Mouse (Mus musculus) heart, adult 2 months (tissue): ENCODE results near the gene AI182371. TPM values are rescaled to one million over a fixed set of nuclear protein-coding genes. Genes with fewer than 3 reads are reported as not detected.

Source experiments
- DNase-seq, 2 experiments: peaks; one replicate each; pipeline ENCODE4 v3.0.0; 2021
- H3K27ac ChIP-seq: fragments of 200-600 bp; 2 replicates; pipeline ENCODE4 v1.8.1; 2022
- H3K27me3 ChIP-seq: fragments of 200-500 bp; 2 replicates; pipeline ENCODE4 v1.6.1; 2012; ENCODE audit warnings: mild to moderate bottlenecking, low read length, inconsistent platforms, mixed read lengths; ENCODE audit not compliant: control insufficient read depth, insufficient read depth
- H3K36me3 ChIP-seq: fragments of 200-500 bp; 2 replicates; pipeline ENCODE4 v1.6.1; 2012; ENCODE audit warnings: low read length, inconsistent platforms; ENCODE audit not compliant: control insufficient read depth, insufficient read depth
- H3K4me1 ChIP-seq: fragments of 200-500 bp; 2 replicates; pipeline ENCODE4 v1.6.1; 2011; ENCODE audit warnings: low read length; ENCODE audit not compliant: control insufficient read depth, insufficient read depth
- H3K4me3 ChIP-seq: fragments of 200-600 bp; 2 replicates; pipeline ENCODE4 v1.8.1; 2022
- H3K79me2 ChIP-seq: fragments of 200-500 bp; replicated peaks from 2 replicates; pipeline ENCODE4 v1.6.1; 2012; ENCODE audit warnings: mild to moderate bottlenecking, inconsistent platforms, low read length, moderate library complexity, mixed read lengths; ENCODE audit not compliant: control insufficient read depth, insufficient read depth
- H3K9ac ChIP-seq: fragments of 200-500 bp; 2 replicates; pipeline ENCODE4 v1.6.1; 2012; ENCODE audit warnings: low read depth, mild to moderate bottlenecking, control low read depth, inconsistent platforms, low read length, mixed read lengths
- CTCF ChIP-seq: fragments of 200-600 bp; IDR thresholded peaks from 2 replicates; pipeline ENCODE4 v1.8.1; 2022; ENCODE audit warnings: antibody characterized with exemption, mild to moderate bottlenecking, moderate library complexity
- EP300 ChIP-seq: fragments of 200-500 bp; IDR thresholded peaks from 2 replicates; pipeline ENCODE4 v1.6.1; 2011; ENCODE audit warnings: low read depth, low read length, control low read depth; ENCODE audit not compliant: insufficient read depth
- POLR2A ChIP-seq: fragments of 200-500 bp; IDR thresholded peaks from 2 replicates; pipeline ENCODE4 v1.6.1; 2011; ENCODE audit warnings: mild to moderate bottlenecking, low read depth, low read length, control low read depth; ENCODE audit not compliant: insufficient read depth
- WGBS: fragments of 180-500 bp; shearing (Covaris S2); methylation state at CpG from one replicate; pipeline ENCODE4 v1.1.7; 2018; 5-methylcytosine and 5-hydroxymethylcytosine counted together
- intact Hi-C: fragments of 180-260 bp; cut with DNase I; formaldehyde crosslinking; loops from one replicate; pipeline ENCODE4 v1.15.1; 2025
- polyA plus RNA-seq: library from polyadenylated mRNA; depleted of rRNA; stranded (reverse); fragments of >200 nt; gene quantifications from 2 replicates; pipeline ENCODE4 v1.2.3, GENCODE M21; 2012
- total RNA-seq, 2 experiments: library from RNA; stranded (reverse); gene quantifications; 2 replicates each; pipeline ENCODE4 v1.2.3; 2021

The AI182371 gene
- total and polyA plus RNA-seq, 3 experiments: 0.14 TPM; not detected in 2

DNA sequence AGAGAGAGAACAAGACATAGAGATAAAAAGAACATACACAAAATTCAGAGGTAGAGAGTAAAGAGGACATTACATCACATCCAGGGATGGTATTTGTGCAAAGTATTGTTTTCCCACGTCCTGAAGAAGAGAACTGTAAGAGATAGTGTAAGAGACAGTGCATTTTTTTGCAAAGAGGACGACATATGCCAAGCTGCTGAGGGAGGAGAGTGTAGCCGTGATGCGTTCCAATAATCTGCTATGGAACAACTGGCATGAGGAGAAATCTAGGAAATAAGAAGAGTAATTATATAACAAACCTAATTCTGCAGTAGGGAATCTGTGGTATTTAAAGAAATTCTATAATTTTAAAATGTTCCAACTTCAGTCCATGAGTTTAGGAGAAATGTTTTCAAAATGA is 13.9 kb downstream of the AI182371 start:
- Histone ChIP-seq H3K9ac (no peak overlapping the region), H3K27ac (no peak overlapping the region), H3K36me3 (no peaks in the 10 kb centered on the region), H3K27me3 (no peaks in the 10 kb centered on the region), H3K4me3 (no peak overlapping the region), H3K79me2 (no peaks in the 10 kb centered on the region), H3K4me1 (no peaks in the 10 kb centered on the region)
- 57% methylated on average over 4 of the region's 4 CpGs for WGBS
- DNase-seq: no peak
- TF ChIP-seq POLR2A: no peak
- TF ChIP-seq CTCF: no peak
- no peak for TF ChIP-seq EP300
- intact Hi-C loops: no loop called here

DNA sequence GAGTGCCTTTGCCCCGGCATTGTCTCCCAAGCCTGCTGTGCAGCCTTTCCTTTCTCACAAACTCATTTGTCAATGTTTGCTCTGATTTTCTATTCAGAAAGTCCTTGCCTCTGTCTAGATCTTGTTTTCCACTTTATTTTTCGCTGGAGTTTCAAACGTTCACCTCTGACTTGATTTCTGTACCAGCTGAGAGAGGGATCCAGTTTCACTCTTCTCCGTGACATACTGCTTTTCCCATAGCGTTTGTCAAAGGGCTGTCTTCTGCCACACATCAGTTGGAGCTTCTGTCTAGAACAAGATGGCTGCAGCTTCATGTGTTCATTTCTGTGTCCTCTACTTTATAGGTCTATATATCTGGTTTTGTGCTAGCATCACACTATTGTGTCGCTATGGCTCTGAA is 22.2 kb downstream of the AI182371 start:
- no peak for DNase-seq
- Histone ChIP-seq H3K4me3 (no peak overlapping the region), H3K4me1 (no peaks in the 10 kb centered on the region), H3K27ac (no peak overlapping the region), H3K9ac (no peak overlapping the region), H3K79me2 (no peaks in the 10 kb centered on the region), H3K36me3 (no peaks in the 10 kb centered on the region), H3K27me3 (no peaks in the 10 kb centered on the region)
- intact Hi-C loops: no loop called here
- TF ChIP-seq POLR2A: no peak
- TF ChIP-seq CTCF: no peak
- no peak for TF ChIP-seq EP300
- 75% methylated on average over 6 of the region's 6 CpGs for WGBS

- Histone ChIP-seq H3K4me1 (no peaks in the 10 kb centered on the region), H3K36me3 (no peaks in the 10 kb centered on the region), H3K27me3 (no peaks in the 10 kb centered on the region), H3K27ac (no peak overlapping the region), H3K4me3 (no peak overlapping the region), H3K9ac (no peak overlapping the region), H3K79me2 (no peaks in the 10 kb centered on the region)
- no peak for DNase-seq
- intact Hi-C loops: no loop called here
- WGBS: 92% methylated on average over 3 of the region's 3 CpGs
- TF ChIP-seq EP300 (no peak), POLR2A (no peak), CTCF (no peak)
These were observed 27.0 kb downstream of the AI182371 start for GRCm38 (mm10) chr2:35074328-35074727.

- 70% methylated on average over 2 of the region's 2 CpGs for WGBS
- Histone ChIP-seq H3K4me3 (no peak overlapping the region), H3K9ac (no peak overlapping the region), H3K4me1 (no peaks in the 10 kb centered on the region), H3K27me3 (no peaks in the 10 kb centered on the region), H3K27ac (no peak overlapping the region), H3K79me2 (no peaks in the 10 kb centered on the region), H3K36me3 (no peaks in the 10 kb centered on the region)
- intact Hi-C loops: no loop called here
- no peak for TF ChIP-seq EP300
- TF ChIP-seq CTCF: no peak
- TF ChIP-seq POLR2A: no peak
- no peak for DNase-seq
These were observed 28.8 kb downstream of the AI182371 start for GRCm38 (mm10) chr2:35072547-35072946.

- 87% methylated on average over 4 of the region's 4 CpGs for whole genome bisulfite sequencing
- Histone ChIP-seq H3K27me3 (no peaks in the 10 kb centered on the region), H3K4me3 (no peak overlapping the region), H3K4me1 (no peaks in the 10 kb centered on the region), H3K79me2 (no peaks in the 10 kb centered on the region), H3K27ac (no peak overlapping the region), H3K36me3 (no peaks in the 10 kb centered on the region), H3K9ac (no peak overlapping the region)
- no peak for TF ChIP-seq CTCF
- TF ChIP-seq EP300: no peak
- no peak for TF ChIP-seq POLR2A
- DNase-seq: no peak
- intact Hi-C loops: no loop called here
These were observed 31.1 kb downstream of the AI182371 start for GRCm38 (mm10) chr2:35070275-35070674.

GRCm38 (mm10) chr2:35069124-35069523 is 32.2 kb downstream of the AI182371 start:
- H3K27ac ChIP-seq: no peak overlapping the region
- H3K4me3 ChIP-seq: no peak overlapping the region
- TF ChIP-seq EP300: no peak
- no peak for TF ChIP-seq POLR2A
- H3K9ac ChIP-seq: no peak overlapping the region
- no peaks in the 10 kb centered on the region for H3K4me1 ChIP-seq
- DNase-seq: no peak
- H3K79me2 ChIP-seq: no peaks in the 10 kb centered on the region
- H3K36me3 ChIP-seq: no peaks in the 10 kb centered on the region
- WGBS: 88% methylated on average over 1 of the region's 1 CpGs
- intact Hi-C loops: no loop called here
- H3K27me3 ChIP-seq: no peaks in the 10 kb centered on the region

DNA sequence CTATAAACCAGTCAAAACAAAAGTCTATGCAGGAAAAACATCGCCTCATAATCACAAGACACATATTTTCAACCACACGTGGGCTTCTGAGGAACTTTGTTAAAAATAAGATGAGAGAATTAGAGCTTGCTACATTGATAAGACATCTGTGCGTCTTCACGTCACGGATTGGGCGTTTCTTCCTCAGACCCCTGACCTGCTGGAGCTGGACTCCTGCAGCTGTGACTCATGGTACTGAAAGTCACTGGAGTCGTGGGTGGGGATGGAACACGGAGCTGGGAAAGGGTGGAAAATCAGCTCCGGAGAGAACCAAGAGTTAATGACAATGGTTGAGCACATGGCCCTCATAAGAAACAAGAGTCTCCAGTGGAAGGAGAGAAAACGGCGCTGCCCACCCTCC is 34.2 kb downstream of the AI182371 start:
- no peaks in the 10 kb centered on the region for H3K36me3 ChIP-seq
- no peak overlapping the region for H3K27ac ChIP-seq
- no peak for DNase-seq
- H3K4me3 ChIP-seq: no peak overlapping the region
- intact Hi-C loops: no loop called here
- WGBS: 57% methylated on average over 11 of the region's 11 CpGs
- H3K4me1 ChIP-seq: no peaks in the 10 kb centered on the region
- no peak for TF ChIP-seq POLR2A
- no peak for TF ChIP-seq CTCF
- no peak for TF ChIP-seq EP300
- no peak overlapping the region for H3K9ac ChIP-seq
- no peaks in the 10 kb centered on the region for H3K79me2 ChIP-seq
- H3K27me3 ChIP-seq: no peaks in the 10 kb centered on the region
